Mouse (Mus musculus) adrenal gland, postnatal 14 days (tissue): ENCODE data around the gene Tox3. TPM values are rescaled to one million over a fixed set of nuclear protein-coding genes. Genes with fewer than 3 reads are reported as not detected.

Experiments used
- DNase-seq: peaks from one replicate; pipeline ENCODE4 v3.0.0; 2021; ENCODE audit warnings: mixed read lengths
- long read RNA-seq, 2 experiments: library from polyadenylated mRNA; stranded (forward); transcript quantifications; one replicate each; pipeline ENCODE4 v2.0.0; 2021
- total RNA-seq: library from RNA; stranded (reverse); gene quantifications from 2 replicates; pipeline ENCODE4 v1.2.3, GENCODE M21; 2021

Tox3 gene
- total RNA-seq: 3.6 and 5.4 TPM in 2 replicates
- long read RNA-seq, experiment 1, partial matches to known transcripts: 1 of 4 reads
- long read RNA-seq, experiment 1, other reads (novel, unspliced or antisense): 2 of 4 reads
- long read RNA-seq, experiment 2: 0 reads

DNA sequence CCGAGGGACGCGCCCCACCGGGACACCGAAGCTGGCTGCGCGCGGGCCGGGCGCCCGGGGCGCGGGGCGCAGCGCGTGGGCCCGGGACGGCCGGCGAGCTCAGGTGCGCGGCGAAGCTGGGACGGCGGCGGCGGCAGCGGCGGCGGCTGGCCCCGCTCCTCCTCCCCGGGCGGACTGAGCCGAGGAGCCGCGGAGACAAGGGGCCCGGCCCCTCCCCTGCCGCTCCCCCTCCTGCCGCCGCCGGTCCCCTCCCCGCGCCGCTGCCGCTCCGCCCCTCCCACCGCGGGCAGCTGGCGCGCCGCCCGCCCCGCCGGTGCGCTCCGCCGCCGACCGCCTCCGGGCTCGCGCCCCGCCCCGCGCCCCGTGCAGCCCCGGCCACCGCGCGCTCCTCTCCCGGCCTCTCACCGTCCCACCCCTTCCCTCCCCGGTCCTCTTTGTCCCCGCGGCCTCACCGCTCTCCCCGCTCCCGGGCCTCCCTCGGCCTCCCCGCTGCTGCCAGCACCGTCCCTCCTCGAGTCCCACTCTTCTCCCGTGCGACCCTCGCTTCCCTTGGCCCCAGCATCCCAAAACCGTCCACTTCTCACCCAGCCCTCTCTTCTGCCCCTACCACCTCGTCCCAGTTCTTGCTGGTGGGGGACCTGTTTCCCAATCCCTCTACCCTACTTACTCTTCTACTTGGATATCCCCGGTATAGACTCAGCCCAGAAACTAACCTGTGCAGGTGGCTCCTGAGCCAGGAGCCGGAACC lies at the start of gene Tox3:
Tox3 (minus strand) TSS at position 166 of the 748 bp plus-strand sequence.
- peak; percentile 63 for DNase-seq

DNA sequence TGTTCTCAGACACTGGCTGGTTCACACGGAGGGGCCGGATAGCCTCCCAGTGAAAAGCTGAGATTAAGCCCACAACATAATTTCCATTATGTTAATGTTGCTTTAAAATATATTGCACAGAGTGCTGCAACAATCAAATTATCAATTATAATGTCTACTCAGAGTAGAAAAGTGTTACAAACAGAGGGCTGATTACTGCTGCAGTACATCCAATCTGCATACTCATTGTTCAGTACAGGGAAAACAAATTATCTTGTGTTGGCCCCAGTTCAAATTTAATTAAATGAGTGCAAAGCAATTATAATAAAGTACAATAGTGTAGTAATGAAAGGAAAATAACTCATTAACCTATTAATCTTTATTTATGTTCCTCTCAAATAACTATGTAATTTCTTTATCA lies 44.5 kb upstream of the Tox3 start:
- no peak for DNase-seq

DNA sequence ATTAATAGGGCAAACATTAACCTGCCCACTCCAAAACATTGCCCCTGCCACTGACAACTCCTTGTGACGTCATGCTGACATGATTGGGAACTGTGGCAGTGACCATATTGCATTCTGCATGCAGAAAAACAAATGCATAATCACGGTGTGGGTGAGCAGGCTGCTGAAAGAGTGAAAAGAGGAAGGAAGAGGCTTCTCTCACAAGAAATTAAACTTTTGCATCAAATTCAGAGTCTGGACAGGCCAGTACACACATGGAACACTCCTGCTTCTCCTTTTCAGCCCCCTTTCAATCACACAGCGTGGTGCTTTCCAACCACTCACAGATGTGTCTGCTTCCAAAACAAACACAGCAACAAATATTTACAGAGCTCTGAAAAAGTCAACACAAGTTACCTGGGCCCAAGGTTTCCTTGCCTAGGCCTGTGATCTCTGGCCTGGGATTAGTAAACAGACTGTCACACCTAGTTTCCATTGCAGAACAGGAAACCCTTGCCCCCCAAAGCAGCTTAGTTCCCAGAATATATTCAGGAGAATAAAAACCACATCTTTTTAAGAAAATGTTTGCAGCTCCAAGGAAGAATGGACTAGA lies 43.4 kb upstream of the Tox3 start:
- DNase-seq: no peak

DNA sequence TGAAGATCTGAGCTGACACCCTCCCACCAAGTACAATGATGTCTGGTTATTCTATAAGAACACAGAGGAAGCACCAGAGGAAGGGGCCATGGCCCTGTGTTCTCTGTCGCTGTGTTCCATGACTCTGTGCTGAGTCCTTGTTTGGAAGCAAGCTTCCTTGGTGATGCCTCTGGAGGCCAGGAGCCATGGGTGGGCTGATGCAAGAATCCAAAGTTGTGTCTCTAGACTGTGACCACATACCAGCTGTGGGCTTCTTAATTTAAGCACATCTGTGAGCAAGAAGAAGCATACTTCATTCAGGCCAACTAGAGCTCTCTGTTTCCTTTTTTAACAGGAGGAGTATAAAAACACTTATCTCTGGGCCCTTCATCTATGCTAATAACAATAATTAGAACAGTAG lies 42.7 kb upstream of the Tox3 start:
- no peak for DNase-seq

DNA sequence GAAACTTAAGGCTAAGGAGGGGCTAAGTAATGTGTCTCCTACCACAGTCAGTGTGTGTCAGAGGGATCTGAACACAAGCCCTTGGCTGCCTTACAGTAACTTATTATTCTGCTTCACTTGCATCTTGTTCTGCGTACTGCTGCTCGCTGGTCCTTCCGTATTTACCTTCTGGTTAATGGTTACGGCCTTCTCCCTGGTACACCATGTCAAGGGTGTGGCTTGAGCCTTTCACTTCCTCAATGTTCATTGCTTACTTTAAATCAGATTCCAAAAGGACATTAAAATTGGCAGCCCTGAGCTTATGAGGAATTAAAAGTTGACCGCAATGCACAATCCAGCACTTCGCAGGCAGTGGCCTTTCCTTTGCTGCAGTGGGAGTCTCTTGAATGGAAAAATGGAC lies 30.9 kb upstream of the Tox3 start:
- DNase-seq: no peak

DNA sequence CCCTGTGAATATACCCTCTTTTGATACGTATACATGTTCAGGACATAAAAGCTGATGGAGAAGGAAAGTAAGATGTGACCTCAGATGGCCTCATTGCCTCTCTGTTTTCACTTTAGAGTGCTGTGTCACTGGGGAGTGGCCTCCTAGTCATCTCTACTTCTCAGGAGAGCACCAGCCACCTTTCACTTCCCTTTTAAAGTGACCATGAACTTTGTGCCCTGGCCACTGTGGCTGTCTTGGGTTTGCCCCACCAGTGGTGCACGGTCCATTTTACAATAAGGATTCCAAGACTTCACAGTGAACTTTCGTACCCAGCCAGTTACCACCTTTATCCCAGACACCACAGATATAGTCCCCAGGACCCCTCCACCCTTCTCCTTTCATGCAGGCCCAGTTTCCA lies 29.9 kb upstream of the Tox3 start:
- DNase-seq: no peak

DNA sequence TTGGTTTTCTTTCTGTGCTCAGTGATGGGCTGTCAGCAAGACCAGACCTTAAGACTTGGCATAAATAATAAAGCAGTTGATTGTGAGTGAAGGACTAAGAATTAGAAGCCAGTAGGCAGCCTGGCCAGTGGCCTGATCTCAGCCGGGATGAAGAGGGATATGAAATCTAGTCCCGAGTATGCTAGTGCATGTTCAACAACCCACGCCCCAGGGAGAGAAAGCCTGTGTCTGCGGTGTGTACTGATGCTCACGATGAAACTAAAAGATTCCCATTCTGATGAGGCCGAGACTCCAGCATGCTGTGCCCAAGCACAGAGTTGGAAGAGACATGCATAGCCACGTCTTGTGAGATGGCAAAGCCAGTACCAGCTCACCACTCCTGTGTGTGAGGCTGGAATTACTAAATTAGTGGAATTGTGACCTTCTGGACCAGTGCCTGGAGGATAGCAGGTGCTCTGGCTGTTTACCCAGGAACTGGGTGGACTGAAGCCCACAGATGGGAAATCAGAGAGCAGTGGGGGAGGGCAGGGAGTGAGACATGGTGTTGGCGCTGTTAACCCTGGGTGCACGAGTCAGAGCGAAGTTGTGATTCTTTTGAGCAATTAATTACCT lies 23.6 kb upstream of the Tox3 start:
- DNase-seq: peak; percentile 18

DNA sequence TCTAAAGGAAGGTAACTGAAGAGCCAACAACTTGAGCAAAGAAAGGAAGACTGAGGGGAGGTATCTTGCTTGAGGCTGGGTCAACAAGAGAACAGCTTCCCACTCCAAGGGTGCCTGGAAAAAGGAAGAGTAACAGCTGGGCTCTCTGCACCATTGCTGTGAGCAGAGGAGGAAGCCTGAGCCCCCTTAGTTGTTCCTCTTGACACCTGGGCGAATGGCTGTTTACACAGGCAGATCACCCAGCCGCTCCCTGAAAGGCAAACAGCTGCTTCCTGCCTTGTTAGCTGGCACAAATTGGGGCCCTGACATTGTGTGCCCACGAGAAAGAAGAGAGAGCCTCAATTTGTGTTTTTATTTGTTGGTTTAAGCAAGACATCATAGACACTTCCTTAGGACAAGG lies 21.7 kb upstream of the Tox3 start:
- DNase-seq: no peak

DNA sequence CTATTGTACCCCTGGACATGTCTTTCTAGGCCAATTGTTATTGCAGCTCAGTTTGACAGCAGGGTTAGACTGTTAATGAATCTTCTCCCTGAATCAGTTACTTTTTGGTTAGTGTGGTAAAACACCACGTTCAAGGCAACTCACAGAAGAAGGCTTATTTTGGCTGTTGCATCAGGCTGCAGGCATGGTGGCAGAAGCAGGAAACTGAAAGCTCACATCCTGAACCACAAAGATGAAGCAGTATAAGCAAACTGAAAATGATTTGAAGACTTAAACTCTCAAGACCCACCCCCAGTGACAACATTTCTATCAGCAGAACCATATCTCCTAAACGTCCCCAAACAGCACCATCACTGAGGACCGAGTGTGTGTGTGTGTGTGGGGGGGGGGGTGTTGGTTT lies 8.6 kb upstream of the Tox3 start:
- no peak for DNase-seq

DNA sequence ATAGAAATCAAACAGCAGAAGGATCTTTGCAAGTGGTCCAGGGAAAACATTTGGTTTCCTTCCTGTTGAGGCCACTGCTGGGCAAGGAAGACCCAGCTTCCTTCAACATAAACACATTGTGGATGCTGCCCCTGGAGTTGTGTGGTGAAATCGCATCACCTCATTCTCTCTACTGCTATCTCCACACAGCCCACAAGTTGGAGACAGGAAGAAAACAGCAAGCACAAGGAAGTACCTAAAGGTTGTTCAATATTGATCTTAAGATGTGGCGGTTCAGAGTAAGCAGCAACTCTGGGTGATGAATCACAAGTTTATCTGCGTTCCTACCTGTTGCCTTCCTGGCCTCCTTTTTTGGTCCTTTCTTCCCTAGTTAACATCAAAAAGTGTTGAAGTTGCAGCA lies 6.6 kb upstream of the Tox3 start:
- no peak for DNase-seq

DNA sequence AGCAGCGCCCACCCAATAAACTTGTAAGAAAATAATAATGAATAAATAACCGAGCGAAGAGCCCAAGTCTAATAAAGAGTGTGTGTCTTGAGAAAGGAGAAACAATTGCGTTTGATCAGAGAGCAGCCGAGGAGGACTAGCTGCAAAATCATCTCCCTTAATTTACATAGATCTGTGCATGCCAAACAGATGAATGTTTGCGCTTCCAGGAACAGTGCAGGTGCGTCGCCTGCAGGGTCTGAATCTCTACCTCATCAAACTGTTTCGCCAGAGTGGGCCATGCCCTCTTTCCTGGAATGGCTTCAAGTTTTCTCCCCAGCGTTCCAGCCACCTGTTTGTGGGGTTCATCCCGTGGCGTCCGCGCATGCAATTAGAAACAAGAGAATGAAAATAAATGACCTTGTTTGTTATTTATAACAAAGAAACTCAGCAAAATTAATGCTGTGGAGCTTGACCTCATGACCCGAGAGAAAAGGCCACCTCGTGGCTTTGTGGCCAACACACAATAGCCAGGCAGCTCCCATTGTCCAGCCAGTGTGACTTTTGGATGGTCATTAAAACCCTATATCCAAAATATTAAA lies 5.9 kb upstream of the Tox3 start:
- DNase-seq: no peak

DNA sequence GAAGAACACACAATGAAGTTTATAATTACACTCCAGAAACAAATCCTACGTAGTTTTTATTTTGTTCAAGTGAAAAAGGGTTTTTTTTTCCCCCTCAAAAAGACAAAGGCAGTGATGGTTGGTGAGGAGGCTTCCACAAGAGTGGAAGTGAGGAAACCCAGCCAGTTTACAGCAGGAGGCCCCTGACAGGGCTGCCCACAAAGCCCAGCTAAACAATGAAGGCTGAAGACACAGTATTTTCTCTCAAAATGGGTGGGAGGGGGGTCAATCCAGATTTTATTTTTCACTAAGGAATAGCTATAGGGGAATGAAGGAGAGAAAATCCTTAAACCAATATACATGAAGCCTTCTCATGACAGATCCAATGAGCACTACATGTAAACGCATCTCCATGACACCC lies 5.4 kb upstream of the Tox3 start:
- no peak for DNase-seq

DNA sequence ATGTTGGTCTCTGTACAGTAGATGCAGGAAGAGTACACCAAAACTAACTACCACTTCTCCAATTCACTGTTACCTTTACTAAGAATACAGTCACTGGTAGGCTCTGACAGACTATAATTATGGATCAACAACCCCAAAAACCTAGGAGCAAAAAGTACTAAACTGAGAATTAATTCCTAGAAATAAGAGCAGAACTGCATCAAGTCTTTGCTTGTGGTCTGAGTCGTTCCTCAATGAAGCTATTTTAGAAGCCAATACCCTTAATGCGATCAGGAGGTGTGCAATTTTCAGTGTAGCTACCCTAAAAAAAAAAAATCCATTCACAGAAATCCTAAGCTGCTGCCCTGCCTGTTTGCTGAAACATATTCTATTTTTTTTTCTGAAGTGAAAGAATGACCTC lies 4.8 kb upstream of the Tox3 start:
- DNase-seq: no peak

DNA sequence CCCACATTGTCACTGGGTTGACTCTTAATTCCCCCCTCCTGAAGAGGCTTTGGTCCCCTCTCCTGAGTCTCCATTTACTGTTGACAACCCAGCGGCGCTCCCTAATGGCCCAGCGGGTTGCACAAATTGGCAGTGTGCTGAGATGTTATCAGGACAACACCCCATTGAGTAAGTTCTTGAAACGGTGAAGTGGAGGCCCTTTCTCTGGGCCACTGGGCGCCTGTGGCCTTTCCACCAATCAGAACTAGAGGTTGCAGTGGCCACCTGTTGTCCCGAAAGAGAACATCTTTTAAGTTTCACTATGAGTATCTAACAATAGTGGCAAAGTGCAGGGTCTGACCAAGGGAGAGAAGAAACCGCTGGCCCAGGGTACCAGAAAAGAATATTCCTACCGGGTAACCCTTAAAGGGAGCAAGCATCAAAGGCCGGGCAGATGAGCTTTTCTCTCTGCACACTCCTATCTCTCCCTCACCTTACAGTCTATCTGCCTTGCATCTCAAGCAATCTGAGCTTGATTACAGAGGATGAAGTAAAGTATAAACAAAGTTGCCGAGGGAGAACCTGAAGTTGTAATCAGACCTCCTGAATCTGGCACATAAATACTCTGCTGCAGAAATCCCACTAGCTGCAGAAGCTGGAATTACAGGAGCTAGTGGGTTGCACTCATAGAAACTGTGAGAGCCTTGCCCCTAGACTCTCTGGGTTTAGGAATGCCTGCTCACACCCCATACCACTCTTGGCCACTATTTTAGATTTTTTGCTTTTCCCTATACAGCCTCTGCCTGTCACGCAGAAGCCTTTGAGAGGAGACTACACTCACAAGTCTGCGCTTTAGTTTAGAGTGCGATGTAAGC lies 1.8 kb upstream of the Tox3 start:
- DNase-seq: peak; percentile 16

DNA sequence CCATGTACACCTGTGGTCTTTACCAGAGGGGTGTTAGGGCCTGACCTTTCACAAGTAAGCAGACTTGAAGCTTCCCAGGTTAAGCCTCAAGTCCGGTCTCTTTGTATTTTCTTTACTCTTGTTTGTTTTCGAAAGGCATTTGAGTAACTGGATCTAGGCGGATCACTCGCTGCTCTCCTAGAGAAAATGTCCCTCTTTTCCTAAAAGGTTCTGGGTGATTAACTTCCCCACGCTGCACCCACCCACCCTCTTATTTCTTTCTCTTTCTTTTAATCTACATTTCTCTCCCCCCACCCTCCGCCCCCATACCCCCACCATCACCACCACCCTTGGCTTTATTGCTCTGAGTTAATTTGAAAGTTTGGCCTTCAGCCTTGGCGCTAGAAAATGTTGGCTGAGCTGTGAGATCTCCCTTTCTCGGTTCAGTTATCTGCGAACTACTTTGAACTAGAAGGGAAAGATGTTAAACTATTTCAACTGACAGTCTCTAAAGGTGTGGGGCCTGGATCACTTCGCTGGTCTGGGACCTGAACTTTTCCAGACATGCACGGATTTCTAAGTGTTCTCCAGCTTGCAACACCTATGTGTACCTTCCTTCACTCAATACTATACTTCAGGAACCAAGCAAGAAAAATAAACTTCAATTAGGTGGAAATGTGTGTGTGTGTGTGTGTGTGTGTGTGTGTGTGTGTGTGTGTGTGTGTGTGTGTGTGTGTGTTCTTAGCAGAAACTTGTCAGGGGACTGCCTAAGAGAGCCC lies 962 bp upstream of the Tox3 start:
- DNase-seq: no peak

DNA sequence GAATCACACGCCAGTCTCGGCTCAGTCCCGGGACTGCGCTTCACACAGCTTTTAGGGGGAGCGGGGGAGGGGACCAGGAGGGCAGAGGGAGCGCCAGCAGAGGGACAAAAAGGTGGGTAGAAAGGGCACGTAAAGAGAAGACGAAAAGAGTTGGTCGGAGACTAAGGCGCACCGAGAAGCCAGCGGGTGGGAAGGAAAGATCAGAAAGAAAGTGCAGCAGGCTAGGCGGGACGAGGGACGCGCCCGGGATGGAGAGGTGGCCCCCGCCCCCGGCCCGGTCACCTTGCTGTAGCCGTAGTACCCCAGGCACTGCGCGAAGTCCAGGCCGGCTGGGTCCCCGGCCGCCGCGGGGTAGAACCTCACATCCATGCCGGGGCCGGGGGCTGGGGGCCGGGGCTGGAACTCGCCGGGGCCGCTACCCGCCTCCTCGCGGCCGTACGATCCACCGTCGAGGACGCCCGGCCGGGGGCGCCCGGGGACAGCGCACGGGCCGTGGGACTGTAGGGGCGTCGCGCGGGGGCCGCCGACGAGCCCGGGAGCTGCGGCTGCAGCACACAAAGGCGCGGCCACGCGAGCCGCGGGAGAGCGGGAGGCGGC lies 464 bp downstream of the Tox3 start:
- no peak for DNase-seq

DNA sequence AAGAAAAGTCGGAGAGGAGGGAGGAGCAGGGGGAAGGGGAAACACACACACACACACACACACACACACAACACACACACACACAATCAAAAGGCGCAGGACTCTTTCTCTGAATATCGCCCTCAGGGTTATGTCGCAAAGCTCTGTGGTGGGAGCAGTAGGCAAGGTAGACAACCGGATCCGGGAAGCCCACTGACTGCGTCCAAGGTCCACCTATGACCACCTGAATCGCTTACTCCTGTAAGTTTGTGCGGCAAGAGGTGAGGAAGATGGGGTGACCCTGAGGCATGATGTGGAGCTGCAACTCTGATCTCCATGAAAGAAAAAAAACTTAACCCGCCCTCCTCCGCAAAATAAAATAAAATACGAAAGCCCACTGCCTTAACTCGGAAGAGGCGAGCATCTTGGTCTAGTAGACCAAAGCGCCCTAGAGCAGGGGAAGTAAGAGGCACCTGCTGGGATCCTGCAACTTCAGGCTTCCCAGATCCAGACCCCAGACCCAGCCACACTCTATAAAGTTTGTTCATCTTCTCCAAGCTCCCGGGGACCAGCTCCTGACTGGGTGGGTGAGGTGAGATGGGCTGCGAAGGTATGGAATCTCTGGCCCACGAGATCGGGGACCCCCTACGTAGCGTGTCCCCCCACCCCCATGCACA lies 1.1 kb downstream of the Tox3 start:
- DNase-seq: no peak

DNA sequence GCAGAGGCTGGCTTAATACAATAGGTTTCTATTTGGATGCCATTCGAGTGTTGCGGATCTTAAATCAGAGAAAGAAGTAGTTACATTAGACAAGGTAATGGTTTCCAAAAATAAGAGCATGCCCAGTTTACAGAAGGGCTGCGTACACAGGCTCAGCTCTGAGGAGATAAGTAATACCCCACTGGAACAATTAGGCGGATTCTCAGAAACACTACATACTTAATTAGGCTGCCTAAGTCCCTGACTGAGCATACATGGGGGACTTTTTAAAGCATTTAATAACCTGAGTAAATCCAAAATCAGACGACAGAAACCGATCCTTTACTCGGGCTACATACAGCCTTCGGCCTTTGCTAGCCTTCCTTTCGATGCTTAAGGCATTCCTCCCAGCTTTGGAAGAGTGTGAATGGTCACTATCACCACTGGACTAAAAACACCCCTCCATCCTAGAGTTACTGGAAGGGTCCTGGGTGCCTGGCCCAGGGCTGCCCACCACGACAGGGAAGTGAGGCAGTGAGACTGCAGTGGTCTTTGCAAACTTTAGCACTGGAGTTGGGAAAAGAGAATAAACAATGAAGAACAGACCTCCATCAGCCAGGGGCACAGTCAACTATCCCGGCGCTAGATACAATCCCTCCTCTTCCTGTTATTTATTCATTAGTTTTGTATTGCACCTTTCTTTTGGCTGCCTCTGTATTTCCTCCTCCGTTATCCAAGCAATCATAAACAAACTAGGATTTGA lies 1.8 kb downstream of the Tox3 start:
- no peak for DNase-seq

DNA sequence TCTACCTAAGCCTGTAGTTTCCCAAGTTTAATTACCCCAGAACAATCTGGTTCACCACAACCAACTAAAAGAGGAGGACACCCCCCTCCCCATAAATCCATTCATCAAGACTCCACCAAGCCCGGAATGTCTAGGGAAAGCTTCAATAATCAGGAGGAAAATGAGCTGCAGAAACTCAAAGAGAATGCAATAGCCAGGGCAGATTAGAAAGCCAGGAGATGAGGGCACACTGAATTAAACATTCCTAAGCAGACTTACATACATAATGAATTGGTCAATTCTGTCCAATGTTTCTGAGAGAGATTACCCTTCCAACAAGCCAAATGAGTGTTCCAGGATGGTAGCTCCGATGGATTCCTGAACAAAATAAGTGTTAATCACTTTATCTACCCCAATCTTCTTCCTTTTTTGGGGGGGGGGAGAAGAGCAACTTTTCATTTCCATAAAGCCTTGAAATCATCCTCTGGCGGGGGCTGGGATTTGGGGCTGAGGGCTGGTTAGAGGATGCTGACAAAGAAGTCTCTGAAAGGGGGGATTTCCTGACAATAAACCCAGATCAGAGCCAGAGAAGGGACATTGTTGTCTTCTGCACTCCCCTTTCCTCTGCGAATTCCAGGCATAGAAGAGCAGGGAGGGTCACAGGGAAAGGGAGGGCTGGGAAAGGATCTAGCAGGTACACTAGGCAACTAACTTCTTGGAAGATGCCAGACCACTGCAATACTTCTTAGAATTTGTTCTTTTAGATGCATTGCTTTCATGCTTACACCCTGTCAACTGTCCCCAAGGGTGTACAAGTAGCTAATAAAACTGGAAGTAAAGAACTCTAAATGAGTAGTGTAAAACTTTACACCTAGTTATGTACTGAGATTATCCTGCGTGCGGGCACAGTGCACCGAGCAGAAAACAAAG lies 17.5 kb downstream of the Tox3 start:
- DNase-seq: no peak
